Mouse (Mus musculus) cerebellum, adult 2 months (tissue): ENCODE measurements around the gene Naa60. TPM values are rescaled to one million over a fixed set of nuclear protein-coding genes. Genes with fewer than 3 reads are reported as not detected.

Source experiments
- DNase-seq, 2 experiments: peaks; one replicate each; pipeline ENCODE4 v3.0.0; 2021
- H3K27ac ChIP-seq: fragments of 200-500 bp; 2 replicates; pipeline ENCODE4 v1.5.1; 2012; ENCODE audit warnings: low read length, control low read depth, inconsistent platforms; ENCODE audit not compliant: insufficient read depth
- H3K27me3 ChIP-seq: fragments of 200-500 bp; 2 replicates; pipeline ENCODE4 v1.6.1; 2012; ENCODE audit warnings: inconsistent platforms, mild to moderate bottlenecking, low read length, moderate library complexity; ENCODE audit not compliant: control insufficient read depth, insufficient read depth
- H3K4me1 ChIP-seq: fragments of 200-500 bp; 2 replicates; pipeline ENCODE4 v1.6.1; 2011; ENCODE audit warnings: low read length; ENCODE audit not compliant: control insufficient read depth, insufficient read depth
- H3K4me3 ChIP-seq: fragments of 200-500 bp; replicated peaks from 2 replicates; pipeline ENCODE3; 2011; ENCODE audit warnings: mild to moderate bottlenecking, low read depth, low read length, control low read depth; ENCODE audit not compliant: insufficient read depth
- CTCF ChIP-seq: fragments of 200-500 bp; IDR thresholded peaks from 2 replicates; pipeline ENCODE4 v1.5.1; 2011; ENCODE audit warnings: low read depth, mild to moderate bottlenecking, control low read depth, low read length, moderate library complexity, borderline replicate concordance; ENCODE audit not compliant: insufficient read depth
- POLR2A ChIP-seq: fragments of 200-500 bp; IDR thresholded peaks from 2 replicates; pipeline ENCODE4 v1.6.1; 2011; ENCODE audit warnings: low read length, control low read depth, borderline replicate concordance; ENCODE audit not compliant: insufficient read depth
- WGBS: fragments of 180-500 bp; shearing (Covaris S2); methylation state at CpG from one replicate; pipeline ENCODE4 v1.1.7; 2018; 5-methylcytosine and 5-hydroxymethylcytosine counted together
- polyA plus RNA-seq: library from polyadenylated mRNA; depleted of rRNA; stranded (reverse); fragments of >200 nt; gene quantifications from 2 replicates; pipeline ENCODE4 v1.2.3, GENCODE M21; 2012; rRNA removed

Gene Naa60
- polyA plus RNA-seq, 1 experiment, result 115 TPM

DNA sequence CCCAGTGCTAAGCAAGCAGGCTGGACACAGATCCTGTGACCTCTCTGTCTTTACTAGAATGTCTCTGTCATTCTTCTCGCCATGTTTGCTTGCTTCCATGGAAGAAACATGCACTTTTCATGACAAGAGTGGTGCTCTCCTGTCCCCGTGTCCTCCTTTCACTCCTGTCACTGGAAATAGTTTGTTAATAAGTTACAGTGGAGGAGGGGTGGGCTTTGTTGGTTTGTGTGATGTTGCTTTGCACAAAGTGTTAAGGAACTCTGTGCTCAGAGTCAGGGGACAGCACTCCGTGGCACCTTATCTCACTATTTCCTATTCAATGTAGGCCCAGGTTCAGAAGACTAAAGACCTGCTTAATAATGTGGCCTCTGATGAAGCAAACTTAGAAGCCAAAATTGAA, 51.3 kb downstream of the Naa60 start:
- Histone ChIP-seq H3K4me1 (no peaks in the 10 kb centered on the region), H3K27ac (no peak overlapping the region), H3K27me3 (no peaks in the 10 kb centered on the region), H3K4me3 (no peak overlapping the region)
- WGBS, result 96% methylated on average over 3 of the region's 3 CpGs
- no peak for TF ChIP-seq CTCF
- no peak for TF ChIP-seq POLR2A
- no peak for DNase-seq

DNA sequence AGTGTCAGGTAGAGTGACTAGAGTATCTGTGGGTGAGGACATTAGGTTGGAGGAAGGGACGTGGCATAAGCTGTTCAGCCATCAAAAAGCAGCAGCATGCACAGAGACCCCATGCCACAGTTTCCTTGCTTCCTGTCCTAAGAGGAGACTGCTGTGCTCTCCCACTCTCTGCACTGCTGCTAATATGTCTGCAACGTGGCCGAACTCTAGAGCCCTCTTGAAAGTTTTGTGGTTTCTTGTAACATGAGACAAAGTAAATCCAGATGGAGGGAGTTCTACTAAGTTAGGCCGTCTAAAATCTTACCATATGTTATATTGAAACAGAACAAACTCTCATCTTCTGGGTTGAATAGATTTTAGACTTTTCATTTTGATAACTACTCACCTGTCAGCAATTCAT, 51.8 kb downstream of the Naa60 start:
- Histone ChIP-seq H3K27ac (no peak overlapping the region), H3K27me3 (no peaks in the 10 kb centered on the region)
- 85% methylated on average over 4 of the region's 4 CpGs for WGBS

DNA sequence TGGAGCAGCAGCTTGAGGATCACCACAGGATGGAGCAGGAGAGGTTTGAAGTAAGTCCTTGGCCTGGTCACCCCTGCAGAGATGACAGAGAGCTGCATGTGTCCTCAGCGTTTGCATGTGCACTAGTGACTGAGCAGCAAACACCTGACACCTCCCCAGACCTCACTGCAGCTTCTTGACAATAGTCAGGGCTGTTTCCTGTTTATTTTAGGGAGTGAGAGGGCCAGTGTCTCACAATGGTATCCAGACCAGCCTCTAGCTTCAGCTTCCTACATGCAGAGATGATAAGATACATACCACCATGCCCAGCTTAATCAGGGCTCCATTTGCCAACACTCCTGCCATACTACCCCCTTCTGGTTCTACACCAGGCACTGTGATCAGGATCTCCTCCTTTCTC, 56.4 kb downstream of the Naa60 start:
- WGBS, result 48% methylated on average over 1 of the region's 1 CpGs
- H3K27me3 ChIP-seq, result no peaks in the 10 kb centered on the region
- no peak overlapping the region for H3K27ac ChIP-seq
- TF ChIP-seq CTCF (no peak), POLR2A (no peak)
- H3K4me3 ChIP-seq, result no peak overlapping the region
- no peak for DNase-seq
- H3K4me1 ChIP-seq, result no peaks in the 10 kb centered on the region

More for the DNA sequence above, 51.8 kb downstream of the Naa60 start:
- no peak overlapping the region for H3K4me3 ChIP-seq
- TF ChIP-seq POLR2A, result no peak
- no peak for DNase-seq
- no peaks in the 10 kb centered on the region for H3K4me1 ChIP-seq

DNA sequence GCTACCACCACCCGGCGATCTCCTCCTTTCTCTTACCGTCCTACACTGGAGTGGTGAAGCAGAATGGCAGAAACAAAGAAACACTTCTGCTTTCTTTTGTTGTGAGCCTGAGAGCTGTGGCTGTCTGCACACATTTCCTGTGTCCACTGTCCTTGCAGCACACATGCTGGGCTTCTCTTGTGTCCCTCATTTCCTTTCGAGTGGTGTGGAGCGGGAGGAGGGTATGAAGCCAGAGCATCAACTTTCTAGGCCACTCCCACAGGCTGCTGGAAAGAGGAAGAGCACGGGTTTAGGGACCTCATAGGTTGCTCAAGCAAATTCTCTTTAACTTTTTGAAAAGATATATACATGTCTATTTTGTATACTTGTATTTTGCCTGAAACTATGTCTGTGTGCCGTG, 57.0 kb downstream of the Naa60 start:
- H3K27me3 ChIP-seq, result no peaks in the 10 kb centered on the region
- H3K4me1 ChIP-seq, result no peaks in the 10 kb centered on the region
- H3K4me3 ChIP-seq, result no peak overlapping the region
- DNase-seq, result no peak
- H3K27ac ChIP-seq, result no peak overlapping the region
- TF ChIP-seq POLR2A, result no peak
- TF ChIP-seq CTCF, result no peak
- 67% methylated on average over 7 of the region's 7 CpGs for WGBS

DNA sequence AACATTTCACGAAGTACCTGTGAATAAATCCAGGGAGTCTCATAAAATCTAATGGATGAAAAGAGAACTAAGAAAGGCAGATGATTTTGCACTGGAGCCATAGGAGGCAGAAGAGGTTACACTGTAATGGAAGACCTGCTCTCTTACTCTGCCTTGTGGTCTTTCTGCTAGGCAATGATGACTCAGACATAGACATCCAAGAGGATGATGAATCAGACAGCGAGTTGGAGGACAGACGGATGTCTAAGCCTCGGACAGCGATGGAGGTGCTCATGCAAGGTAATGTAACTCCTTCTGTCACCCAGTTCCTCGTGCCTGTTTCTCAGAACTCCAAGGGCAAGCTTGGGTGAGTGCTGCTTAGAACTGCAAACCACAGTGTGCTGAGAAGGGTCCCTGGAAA, 61.4 kb downstream of the Naa60 start:
- TF ChIP-seq CTCF, result no peak
- Histone ChIP-seq H3K4me3 (no peak overlapping the region), H3K27ac (no peak overlapping the region), H3K4me1 (no peaks in the 10 kb centered on the region), H3K27me3 (no peaks in the 10 kb centered on the region)
- 94% methylated on average over 6 of the region's 6 CpGs for WGBS
- DNase-seq, result no peak

DNA sequence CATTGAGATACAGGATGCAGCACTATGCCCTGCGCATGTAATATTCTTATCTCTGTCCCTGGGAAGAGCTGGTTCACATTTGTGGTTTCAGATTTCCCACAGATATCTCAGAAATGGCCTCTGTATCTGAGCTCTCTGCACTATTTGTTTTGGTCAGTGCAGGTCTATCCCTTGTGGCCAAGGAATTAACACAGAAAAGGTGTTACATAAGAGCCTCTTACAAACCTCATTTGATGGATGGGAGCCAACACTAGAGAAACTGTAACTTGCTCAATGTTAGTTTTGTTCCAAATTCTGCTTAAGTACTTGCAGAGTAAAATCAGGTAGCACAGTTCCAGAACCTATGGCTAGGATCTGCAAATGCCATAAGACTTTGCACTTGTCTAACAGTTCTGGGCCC, 61.9 kb downstream of the Naa60 start:
- Histone ChIP-seq H3K27me3 (no peaks in the 10 kb centered on the region), H3K27ac (no peak overlapping the region), H3K4me3 (no peak overlapping the region), H3K4me1 (no peaks in the 10 kb centered on the region)
- 95% methylated on average over 1 of the region's 1 CpGs for WGBS
- no peak for TF ChIP-seq POLR2A
- no peak for TF ChIP-seq CTCF
- no peak for DNase-seq

DNA sequence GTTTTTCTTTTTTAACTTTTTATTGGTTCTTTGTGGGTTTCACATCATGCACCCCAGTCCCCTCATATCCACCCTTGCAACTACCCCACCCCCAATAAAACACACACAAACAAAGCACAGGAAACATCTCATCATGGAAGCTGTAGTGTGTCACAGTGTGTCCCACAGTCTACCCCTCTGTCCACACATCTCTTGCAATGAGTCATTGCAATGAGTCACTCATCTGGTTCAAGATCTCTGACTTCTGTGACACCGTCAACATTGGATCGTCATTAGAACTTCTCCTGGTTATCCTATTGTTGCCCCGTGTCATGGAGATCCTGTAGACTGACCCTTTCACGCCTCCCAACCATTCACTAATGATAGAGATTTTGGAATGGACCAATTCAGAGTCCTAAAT, 62.5 kb downstream of the Naa60 start:
- H3K4me3 ChIP-seq, result no peak overlapping the region
- DNase-seq, result no peak
- TF ChIP-seq CTCF (no peak), POLR2A (no peak)
- H3K4me1 ChIP-seq, result no peaks in the 10 kb centered on the region
- no peak overlapping the region for H3K27ac ChIP-seq
- 91% methylated on average over 4 of the region's 4 CpGs for WGBS
- H3K27me3 ChIP-seq, result no peaks in the 10 kb centered on the region

DNA sequence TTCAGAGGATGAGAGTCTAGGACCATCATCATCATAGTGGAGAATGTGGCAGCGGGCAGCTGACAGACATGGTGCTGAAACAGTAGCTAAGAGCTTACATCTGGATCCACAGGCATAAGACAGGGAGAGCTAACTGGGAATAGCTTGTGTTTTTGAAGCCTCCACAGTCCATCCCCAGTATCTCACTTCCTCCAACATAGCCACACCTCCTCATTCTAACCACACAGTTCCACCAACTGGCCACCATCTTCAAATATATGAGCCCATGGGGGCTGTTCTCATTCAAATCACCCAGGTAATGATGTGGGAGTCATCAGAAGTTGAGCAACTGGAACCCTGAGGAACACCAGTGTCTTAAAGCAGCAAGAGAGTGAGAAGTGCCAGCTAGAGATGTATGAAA, 79.0 kb downstream of the Naa60 start:
- TF ChIP-seq CTCF, result no peak
- no peak for TF ChIP-seq POLR2A
- DNase-seq, result no peak
- H3K4me1 ChIP-seq, result peaks cover 1% of the 10 kb centered on the region; the same call in 1 of the 2 replicates
- no peak overlapping the region for H3K4me3 ChIP-seq
- no peak overlapping the region for H3K27ac ChIP-seq
- H3K27me3 ChIP-seq, result no peaks in the 10 kb centered on the region
- 100% methylated on average over 1 of the region's 1 CpGs for whole genome bisulfite sequencing

Other genes with a start within 250 kb of the Naa60 start
- gene Mefv, start 154.3 kb upstream of the Naa60 start, polyA plus RNA-seq, result not detected in 2 replicates
- gene Zfp263, start 128.3 kb upstream of the Naa60 start, polyA plus RNA-seq, result 18.5 and 19.6 TPM in 2 replicates
- gene Olfr15, start 41.5 kb upstream of the Naa60 start, polyA plus RNA-seq, result not detected in 2 replicates
- 1.8 and 2.2 TPM in 2 replicates for gene Zfp174, start 25.1 kb upstream of the Naa60 start, polyA plus RNA-seq
- gene Zfp597, start 12.2 kb downstream of the Naa60 start, polyA plus RNA-seq, result 14.1 and 14.3 TPM in 2 replicates
- 0.69 and 1.4 TPM in 2 replicates for gene Gm20695, start 12.3 kb downstream of the Naa60 start, polyA plus RNA-seq
- 4.8 and 5.8 TPM in 2 replicates for gene 1700037C18Rik, start 36.3 kb downstream of the Naa60 start, polyA plus RNA-seq
- gene Cluap1, start 36.4 kb downstream of the Naa60 start, polyA plus RNA-seq, result 24.6 and 26.5 TPM in 2 replicates
- 2.2 and 2.7 TPM in 2 replicates for gene Nlrc3, start 104.3 kb downstream of the Naa60 start, polyA plus RNA-seq
- 39.9 and 43.4 TPM in 2 replicates for gene Slx4, start 131.4 kb downstream of the Naa60 start, polyA plus RNA-seq
- gene Dnase1, start 164.6 kb downstream of the Naa60 start, polyA plus RNA-seq, result 0.20 TPM in 1 of 2 replicates, not detected in the other
- gene Trap1, start 205.5 kb downstream of the Naa60 start, polyA plus RNA-seq, result 94.5 and 104 TPM in 2 replicates